Mouse (Mus musculus): ENCODE measurements around the gene Prss12. TPM values are rescaled to one million over a fixed set of nuclear protein-coding genes. Genes with fewer than 3 reads are reported as not detected.
A peak's percentile ranks its signal among the peaks of the same experiment; 100 is the strongest.

The Prss12 gene
- polyA plus RNA-seq, 1 experiment from 2014 or later: 3.6 TPM

GRCm38 (mm10) chr3:123508675-123509376 lies 62.1 kb downstream of the Prss12 start:
- Histone ChIP-seq H3K27me3 (replicated peaks) (no peaks in the 10 kb centered on the region), H3K4me2 (peak overlapping the region; percentile 69), H3K27ac (peak overlapping the region; percentile 100), H3K36me3 (0 out of 2 replicates have a peak, but pooled peaks cover 6% of the 10 kb centered on the region), H3K9me3 (no peaks in the 10 kb centered on the region), H3K9ac (peak overlapping the region; percentile 97), H3K4me3 (replicated peaks) (peak overlapping the region; percentile 72), H3K4me1 (peaks cover 8% of the 10 kb centered on the region; the same call in 1 of the 2 replicates)
- ATAC-seq (ENCODE audit: insufficient read depth, low FRiP score, low read depth): peak; percentile 69
- WGBS: under 1% methylated on average over 36 of the region's 36 CpGs

- Histone ChIP-seq H3K4me1 (peaks cover 4% of the 10 kb centered on the region; the same call in 1 of the 2 replicates), H3K36me3 (0 out of 2 replicates have a peak, but pooled peaks cover 5% of the 10 kb centered on the region), H3K27ac (no peak overlapping the region), H3K4me2 (no peak overlapping the region), H3K4me3 (replicated peaks) (no peak overlapping the region), H3K9ac (no peak overlapping the region), H3K9me3 (no peaks in the 10 kb centered on the region), H3K27me3 (replicated peaks) (no peaks in the 10 kb centered on the region)
- WGBS: 66% methylated on average over 4 of the region's 4 CpGs
- no peak for ATAC-seq (ENCODE audit: insufficient read depth, low FRiP score, low read depth)
Observed at GRCm38 (mm10) chr3:123511818-123512217, 65.1 kb downstream of the Prss12 start.

GRCm38 (mm10) chr3:123514886-123515285 lies 68.2 kb downstream of the Prss12 start:
- Histone ChIP-seq H3K27me3 (replicated peaks) (no peaks in the 10 kb centered on the region), H3K9ac (no peak overlapping the region), H3K27ac (no peak overlapping the region), H3K36me3 (no peaks in the 10 kb centered on the region), H3K4me1 (no peaks in the 10 kb centered on the region), H3K4me2 (no peak overlapping the region), H3K4me3 (replicated peaks) (no peak overlapping the region), H3K9me3 (no peaks in the 10 kb centered on the region)
- no peak for ATAC-seq (ENCODE audit: insufficient read depth, low FRiP score, low read depth)
- 36% methylated on average over 5 of the region's 5 CpGs for WGBS

- no peaks in the 10 kb centered on the region for H3K27me3 ChIP-seq (replicated peaks)
- no peak for ATAC-seq (ENCODE audit: insufficient read depth, low FRiP score, low read depth)
Observed at GRCm38 (mm10) chr3:123515600-123516359, 69.1 kb downstream of the Prss12 start.

GRCm38 (mm10) chr3:123516784-123517183 lies 70.1 kb downstream of the Prss12 start:
- no peak overlapping the region for H3K4me3 ChIP-seq (replicated peaks)
- H3K36me3 ChIP-seq: no peaks in the 10 kb centered on the region
- no peak overlapping the region for H3K4me2 ChIP-seq
- 31% methylated on average over 4 of the region's 4 CpGs for WGBS
- no peaks in the 10 kb centered on the region for H3K9me3 ChIP-seq
- H3K27me3 ChIP-seq (replicated peaks): no peaks in the 10 kb centered on the region
- no peak overlapping the region for H3K27ac ChIP-seq
- H3K9ac ChIP-seq: no peak overlapping the region
- no peak for ATAC-seq (ENCODE audit: insufficient read depth, low FRiP score, low read depth)
- no peaks in the 10 kb centered on the region for H3K4me1 ChIP-seq

More at GRCm38 (mm10) chr3:123515600-123516359, 69.1 kb downstream of the Prss12 start:
- H3K4me3 ChIP-seq (replicated peaks): no peak overlapping the region
- H3K4me1 ChIP-seq: no peaks in the 10 kb centered on the region
- 16% methylated on average over 5 of the region's 5 CpGs for WGBS
- no peaks in the 10 kb centered on the region for H3K9me3 ChIP-seq
- no peak overlapping the region for H3K4me2 ChIP-seq
- no peak overlapping the region for H3K27ac ChIP-seq
- no peak overlapping the region for H3K9ac ChIP-seq
- H3K36me3 ChIP-seq: no peaks in the 10 kb centered on the region

GRCm38 (mm10) chr3:123526313-123527067 lies 79.8 kb downstream of the Prss12 start:
- no peaks in the 10 kb centered on the region for H3K9me3 ChIP-seq
- no peak overlapping the region for H3K4me2 ChIP-seq
- H3K27me3 ChIP-seq (replicated peaks): no peaks in the 10 kb centered on the region
- H3K4me1 ChIP-seq: no peaks in the 10 kb centered on the region
- H3K36me3 ChIP-seq: no peaks in the 10 kb centered on the region
- no peak overlapping the region for H3K4me3 ChIP-seq (replicated peaks)
- no peak overlapping the region for H3K9ac ChIP-seq
- WGBS: 71% methylated on average over 11 of the region's 11 CpGs
- H3K27ac ChIP-seq: no peak overlapping the region
- ATAC-seq (ENCODE audit: insufficient read depth, low FRiP score, low read depth): no peak

GRCm38 (mm10) chr3:123527806-123528507 lies 81.2 kb downstream of the Prss12 start:
- WGBS: 68% methylated on average over 10 of the region's 10 CpGs
- no peaks in the 10 kb centered on the region for H3K36me3 ChIP-seq
- H3K9ac ChIP-seq: no peak overlapping the region
- ATAC-seq (ENCODE audit: insufficient read depth, low FRiP score, low read depth): 0 out of 2 replicates have a peak, but pooled peaks have one; percentile 66
- H3K9me3 ChIP-seq: no peaks in the 10 kb centered on the region
- H3K27ac ChIP-seq: no peak overlapping the region
- H3K4me1 ChIP-seq: no peaks in the 10 kb centered on the region
- H3K4me3 ChIP-seq (replicated peaks): no peak overlapping the region
- no peaks in the 10 kb centered on the region for H3K27me3 ChIP-seq (replicated peaks)
- H3K4me2 ChIP-seq: no peak overlapping the region

- 59% methylated on average over 2 of the region's 2 CpGs for WGBS
- no peak for ATAC-seq (ENCODE audit: insufficient read depth, low FRiP score, low read depth)
- Histone ChIP-seq H3K36me3 (no peaks in the 10 kb centered on the region), H3K4me1 (no peaks in the 10 kb centered on the region), H3K27ac (no peak overlapping the region), H3K27me3 (replicated peaks) (no peaks in the 10 kb centered on the region), H3K4me2 (no peak overlapping the region), H3K9me3 (no peaks in the 10 kb centered on the region), H3K4me3 (replicated peaks) (no peak overlapping the region), H3K9ac (no peak overlapping the region)
Observed at GRCm38 (mm10) chr3:123531124-123531523, 84.4 kb downstream of the Prss12 start.

- no peak for ATAC-seq (ENCODE audit: insufficient read depth, low FRiP score, low read depth)
- H3K9me3 ChIP-seq: no peaks in the 10 kb centered on the region
- no peak overlapping the region for H3K4me3 ChIP-seq (replicated peaks)
- H3K4me1 ChIP-seq: no peaks in the 10 kb centered on the region
- no peaks in the 10 kb centered on the region for H3K27me3 ChIP-seq (replicated peaks)
- H3K4me2 ChIP-seq: no peak overlapping the region
- H3K9ac ChIP-seq: no peak overlapping the region
- H3K27ac ChIP-seq: no peak overlapping the region
- H3K36me3 ChIP-seq: no peaks in the 10 kb centered on the region
- WGBS: 81% methylated on average over 1 of the region's 1 CpGs
Observed at GRCm38 (mm10) chr3:123537279-123537678, 90.6 kb downstream of the Prss12 start.

- WGBS: 70% methylated on average over 6 of the region's 6 CpGs
- H3K27ac ChIP-seq: no peak overlapping the region
- no peak for ATAC-seq (ENCODE audit: insufficient read depth, low FRiP score, low read depth)
- no peaks in the 10 kb centered on the region for H3K36me3 ChIP-seq
- H3K27me3 ChIP-seq (replicated peaks): no peaks in the 10 kb centered on the region
- no peaks in the 10 kb centered on the region for H3K9me3 ChIP-seq
- H3K4me3 ChIP-seq (replicated peaks): no peak overlapping the region
- H3K4me2 ChIP-seq: no peak overlapping the region
- no peaks in the 10 kb centered on the region for H3K4me1 ChIP-seq
- no peak overlapping the region for H3K9ac ChIP-seq
Observed at GRCm38 (mm10) chr3:123543585-123544304, 97.0 kb downstream of the Prss12 start.

- Histone ChIP-seq H3K27ac (no peak overlapping the region), H3K36me3 (no peaks in the 10 kb centered on the region), H3K4me1 (no peaks in the 10 kb centered on the region), H3K4me3 (replicated peaks) (no peak overlapping the region), H3K27me3 (replicated peaks) (no peaks in the 10 kb centered on the region), H3K9me3 (no peaks in the 10 kb centered on the region), H3K9ac (no peak overlapping the region), H3K4me2 (no peak overlapping the region)
- 71% methylated on average over 3 of the region's 3 CpGs for WGBS
- no peak for ATAC-seq (ENCODE audit: insufficient read depth, low FRiP score, low read depth)
Observed at GRCm38 (mm10) chr3:123550487-123550886, 103.8 kb downstream of the Prss12 start.
